8 mouse cellular contexts compared by ENCODE assay signal in the genomic region with DNA sequence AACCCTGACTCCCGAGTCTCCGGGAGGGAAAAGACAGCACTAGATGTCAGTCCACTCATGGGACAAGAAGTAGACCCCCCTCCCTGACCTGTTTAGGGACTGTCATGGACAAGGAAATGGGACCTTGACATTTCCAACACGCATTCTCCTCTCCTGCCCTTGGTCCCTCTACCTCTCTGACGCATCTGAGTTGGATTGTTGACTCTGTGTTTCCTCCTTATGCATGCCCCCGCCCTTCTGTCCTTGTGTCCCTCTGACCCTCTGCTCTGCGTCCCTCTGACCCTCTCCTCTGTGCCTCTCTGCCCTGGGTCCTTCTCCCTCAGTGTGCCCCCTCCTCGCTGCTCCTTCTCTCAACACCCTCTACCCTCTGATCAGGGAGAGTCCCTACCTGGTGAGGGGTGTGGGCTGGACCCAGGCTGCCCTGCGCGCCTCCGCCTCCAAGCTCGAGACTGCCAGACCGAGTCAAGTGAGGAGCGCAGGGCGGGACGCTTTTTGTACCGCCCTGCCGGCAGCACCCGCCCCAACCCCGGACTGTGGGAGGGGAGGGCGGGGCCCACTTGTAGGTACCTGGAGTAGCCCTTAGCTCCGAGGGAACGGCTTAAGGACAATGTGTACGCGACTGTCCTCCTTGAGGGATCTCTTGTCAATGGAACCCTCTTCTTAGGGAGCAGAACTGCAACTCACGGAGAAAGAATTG. TPM values are rescaled to one million over a fixed set of nuclear protein-coding genes. Genes with fewer than 3 reads are reported as not detected.
DNase-seq lines count a peak whose midpoint lies in the region; ATAC-seq and TF ChIP-seq lines count a peak whose summit lies in the region.

No protein-coding gene starts in this region.

- TF ChIP-seq POLR2A in testis, adult 2 months (IDR thresholded peaks at IDR 0.05; ENCODE audit: control insufficient read depth, low read depth, low read length) = 0 out of 2 replicates have a peak, but pooled peaks have one; percentile 9

- peaks cover 54% of the 10 kb centered on the region for H3K4me1 ChIP-seq in embryonic facial prominence, embryonic 15.5 days
- peaks cover 44% of the 10 kb centered on the region for H3K4me1 ChIP-seq in heart, postnatal 0 days (ENCODE audit: control insufficient read depth, insufficient read depth)
- peaks cover 16% of the 10 kb centered on the region for H3K4me1 ChIP-seq in testis, adult 2 months (ENCODE audit: control insufficient read depth, insufficient read depth, low read length)

- 0 out of 2 replicates have a peak overlapping the region, but pooled peaks have one; percentile 2 for H3K27ac ChIP-seq in embryonic facial prominence, embryonic 15.5 days (replicated peaks)
- H3K27ac ChIP-seq in heart, postnatal 0 days (ENCODE audit: low read depth) = peak overlapping the region; percentile 72
- no peak overlapping the region for H3K27ac ChIP-seq in testis, adult 2 months (ENCODE audit: control insufficient read depth, insufficient read depth, low read depth, low read length)

- TF ChIP-seq CTCF in heart, postnatal 0 days (IDR thresholded peaks at IDR 0.05; ENCODE audit: low read depth) = no peak; the same call in 1 of the 2 replicates
- TF ChIP-seq CTCF in testis, adult 2 months (IDR thresholded peaks at IDR 0.05; ENCODE audit: control insufficient read depth, insufficient read depth, insufficient replicate concordance, low read depth, low read length) = no peak

- no peaks in the 10 kb centered on the region for H3K9me3 ChIP-seq in embryonic facial prominence, embryonic 15.5 days (replicated peaks)
- no peaks in the 10 kb centered on the region for H3K9me3 ChIP-seq in heart, postnatal 0 days (replicated peaks; ENCODE audit: control insufficient read depth, low read length)

- DNase-seq in ovary, adult 18-20 months (ENCODE audit: low spot score) = peak; percentile 39
- DNase-seq in ovary, postnatal 14 days (ENCODE audit: low spot score) = no peak
- DNase-seq in heart, postnatal 0 days (ENCODE audit: low spot score) = peak; percentile 64
- peak; percentile 87 to 95 for DNase-seq in kidney, postnatal 25 days
- DNase-seq in left cerebral cortex, adult 11 months (ENCODE audit: low spot score) = no peak

- WGBS in embryonic facial prominence, embryonic 15.5 days = 3% methylated on average over 25 of the region's 25 CpGs
- 3% methylated on average over 25 of the region's 25 CpGs for WGBS in heart, postnatal 0 days

- H3K4me2 ChIP-seq in embryonic facial prominence, embryonic 15.5 days (replicated peaks) = peak overlapping the region; percentile 55
- H3K4me2 ChIP-seq in heart, postnatal 0 days (ENCODE audit: low read depth, low read length) = peak overlapping the region; percentile 64

- ATAC-seq in embryonic facial prominence, embryonic 15.5 days (ENCODE audit: insufficient number of reproducible peaks, low FRiP score, low TSS enrichment, low read depth) = peak; percentile 16; the same call in 1 of the 2 replicates
- ATAC-seq in heart, postnatal 0 days (ENCODE audit: insufficient read depth, low read depth) = peak; percentile 65
- ATAC-seq in megakaryocyte progenitor cell, adult 5-6 weeks (replicated peaks; ENCODE audit: poor library complexity) = peak; percentile 74

- H3K36me3 ChIP-seq in embryonic facial prominence, embryonic 15.5 days = no peaks in the 10 kb centered on the region
- no peaks in the 10 kb centered on the region for H3K36me3 ChIP-seq in heart, postnatal 0 days (replicated peaks; ENCODE audit: control insufficient read depth, insufficient read depth, low read length)
- no peaks in the 10 kb centered on the region for H3K36me3 ChIP-seq in testis, adult 2 months (ENCODE audit: control insufficient read depth, insufficient read depth, low read length)

- peaks cover 25% of the 10 kb centered on the region for H3K27me3 ChIP-seq in embryonic facial prominence, embryonic 15.5 days
- no peaks in the 10 kb centered on the region for H3K27me3 ChIP-seq in heart, postnatal 0 days (ENCODE audit: control insufficient read depth, insufficient read depth, low read length)
- no peaks in the 10 kb centered on the region for H3K27me3 ChIP-seq in testis, adult 2 months (ENCODE audit: control insufficient read depth, insufficient read depth, low read length)

- TF ChIP-seq EP300 in heart, postnatal 0 days (IDR thresholded peaks at IDR 0.05; ENCODE audit: low read depth) = no peak

- peak overlapping the region; percentile 31 for H3K4me3 ChIP-seq in embryonic facial prominence, embryonic 15.5 days (replicated peaks)
- H3K4me3 ChIP-seq in heart, postnatal 0 days (ENCODE audit: low read depth, low read length) = peak overlapping the region; percentile 48
- peak overlapping the region; percentile 52 for H3K4me3 ChIP-seq in testis, adult 2 months (ENCODE audit: control insufficient read depth, low read depth, low read length)

- no peak overlapping the region for H3K9ac ChIP-seq in embryonic facial prominence, embryonic 15.5 days
- H3K9ac ChIP-seq in heart, postnatal 0 days (replicated peaks; ENCODE audit: low read depth, low read length) = peak overlapping the region; percentile 45

RNA-seq across cellular contexts. Expression of gene Tinagl1, which starts 0.4 kb away (rescaled TPM):
- polyA plus RNA-seq in embryonic facial prominence, embryonic 15.5 days (2015; fragmentation: Nextera tagmentation; extraction: Ambion mirVana) = 26.5 and 27.4 TPM in 2 replicates
- 128 and 168 TPM in 2 replicates for total RNA-seq in heart, postnatal 0 days (2014; rRNA removed; ENCODE audit: low replicate concordance)
- 56.1 and 61.3 TPM in 2 replicates for polyA plus RNA-seq in heart, postnatal 0 days (2015; fragmentation: Nextera tagmentation; extraction: Ambion mirVana)
- 1.5 and 3.1 TPM in 2 replicates for total RNA-seq in megakaryocyte progenitor cell, adult 5-6 weeks (2015)
- total RNA-seq in megakaryocyte progenitor cell, adult 5-6 weeks (2017) = 1.6 and 2.3 TPM in 2 replicates
- 2.9 and 7.8 TPM in 2 replicates for polyA plus RNA-seq in testis, adult 2 months (2012; rRNA removed)

RNA-seq across cellular contexts. Expression of gene Hcrtr1, which starts 35.3 kb away (rescaled TPM):
- 0.16 TPM in 1 of 2 replicates, not detected in the other for polyA plus RNA-seq in embryonic facial prominence, embryonic 15.5 days (2015; fragmentation: Nextera tagmentation; extraction: Ambion mirVana)
- not detected in 2 replicates for total RNA-seq in heart, postnatal 0 days (2014; rRNA removed; ENCODE audit: low replicate concordance)
- not detected in 2 replicates for polyA plus RNA-seq in heart, postnatal 0 days (2015; fragmentation: Nextera tagmentation; extraction: Ambion mirVana)
- not detected in 2 replicates for total RNA-seq in megakaryocyte progenitor cell, adult 5-6 weeks (2015)
- not detected in 2 replicates for total RNA-seq in megakaryocyte progenitor cell, adult 5-6 weeks (2017)
- 0.07 and 0.28 TPM in 2 replicates for polyA plus RNA-seq in testis, adult 2 months (2012; rRNA removed)

RNA-seq across cellular contexts. Expression of gene Gm853, which starts 47.7 kb away (rescaled TPM):
- polyA plus RNA-seq in embryonic facial prominence, embryonic 15.5 days (2015; fragmentation: Nextera tagmentation; extraction: Ambion mirVana) = not detected in 2 replicates
- total RNA-seq in heart, postnatal 0 days (2014; rRNA removed; ENCODE audit: low replicate concordance) = not detected in 2 replicates
- not detected in 2 replicates for polyA plus RNA-seq in heart, postnatal 0 days (2015; fragmentation: Nextera tagmentation; extraction: Ambion mirVana)
- not detected in 2 replicates for total RNA-seq in megakaryocyte progenitor cell, adult 5-6 weeks (2015)
- not detected in 2 replicates for total RNA-seq in megakaryocyte progenitor cell, adult 5-6 weeks (2017)
- polyA plus RNA-seq in testis, adult 2 months (2012; rRNA removed) = 0.05 TPM in 1 of 2 replicates, not detected in the other

Comparison
In these comparisons a context has a peak if more than half of its experiments do, and no peak if none do; other contexts are left out.
1. DNase-seq: peak in ovary, adult 18-20 months (single experiment), heart, postnatal 0 days (single experiment) and kidney, postnatal 25 days (2 of 2); none in ovary, postnatal 14 days (single experiment) and left cerebral cortex, adult 11 months (single experiment).
2. ATAC-seq: peak in every context shown above with its lines; median percentile 74 in megakaryocyte progenitor cell, adult 5-6 weeks; 65 in heart, postnatal 0 days; 16 in embryonic facial prominence, embryonic 15.5 days.
3. Peak in every context shown above with its lines, with median percentiles within 50 percentile points of each other: H3K4me3 ChIP-seq.